Mouse (Mus musculus) cerebellum, postnatal 25 days (tissue): ENCODE results near the gene Gpr171.
"Not testable (repeated sequence)": the region's sequence is repeated elsewhere in the genome, so short reads cannot be mapped to it uniquely, and the experiment has no call there.

ENCODE experiments used
- DNase-seq, 2 experiments: peaks; one replicate each; pipeline ENCODE4 v3.0.0; 2021; ENCODE audit warnings: mixed read lengths in 2 of 2

Gene Gpr171

DNA sequence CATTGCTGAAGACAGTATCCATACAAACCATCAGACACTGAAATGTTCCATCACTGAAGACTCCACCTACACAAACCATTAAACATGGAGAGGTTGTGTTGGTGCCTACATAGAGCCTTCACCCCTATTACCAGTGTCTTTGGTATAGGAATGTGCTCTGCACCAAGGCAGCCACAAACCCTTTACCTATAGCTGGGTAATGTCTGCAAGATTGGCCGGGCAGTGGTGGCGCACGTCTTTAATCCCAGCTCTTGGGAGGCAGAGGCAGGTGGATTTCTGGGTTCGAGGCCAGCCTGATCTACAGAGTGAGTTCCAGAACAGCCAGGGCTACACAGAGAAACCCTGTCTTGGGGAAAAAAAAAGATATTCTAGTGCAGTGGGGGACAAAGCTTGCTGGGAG, 11.7 kb upstream of the Gpr171 start:
- DNase-seq, result not testable (repeated sequence)

DNA sequence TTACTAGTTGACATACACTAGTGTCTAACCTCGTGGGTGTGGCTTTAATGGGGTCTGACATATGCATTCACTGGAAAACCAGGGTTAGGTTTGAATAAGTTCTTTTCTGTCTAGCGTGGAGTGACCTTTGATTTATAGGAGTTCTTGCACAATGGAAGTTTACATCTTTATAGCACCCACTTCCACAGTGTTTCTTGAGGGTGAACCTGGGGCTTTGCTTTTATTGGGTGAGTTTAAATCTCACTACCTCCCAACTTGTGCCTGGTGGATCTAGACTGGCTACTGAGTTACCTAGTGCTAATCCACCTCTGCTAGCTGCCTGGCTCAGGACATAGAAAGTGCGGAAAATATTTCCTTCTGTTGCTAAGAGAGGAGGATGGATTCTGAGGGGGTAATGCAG, 10.3 kb upstream of the Gpr171 start:
- no peak for DNase-seq

DNA sequence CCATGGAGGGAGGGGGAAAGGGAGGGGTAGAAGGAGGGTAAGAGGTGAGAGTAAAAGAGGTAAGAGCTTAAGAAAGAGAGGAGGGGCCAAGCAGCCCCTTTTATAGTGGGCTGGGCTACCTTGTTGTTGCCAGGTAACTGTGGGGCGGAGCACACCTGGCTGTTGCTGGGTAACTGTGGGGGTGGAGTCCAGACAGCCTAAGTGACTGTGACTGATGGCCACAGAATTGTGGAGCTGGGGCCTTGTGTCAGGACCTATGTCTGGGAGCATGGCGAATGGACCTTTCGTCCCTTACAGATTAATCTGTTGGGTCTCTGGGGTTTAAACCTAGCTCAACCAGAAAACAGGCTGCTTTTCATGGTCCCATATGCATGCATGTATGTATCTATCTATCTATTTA, 8.2 kb upstream of the Gpr171 start:
- DNase-seq, result not testable (repeated sequence)

DNA sequence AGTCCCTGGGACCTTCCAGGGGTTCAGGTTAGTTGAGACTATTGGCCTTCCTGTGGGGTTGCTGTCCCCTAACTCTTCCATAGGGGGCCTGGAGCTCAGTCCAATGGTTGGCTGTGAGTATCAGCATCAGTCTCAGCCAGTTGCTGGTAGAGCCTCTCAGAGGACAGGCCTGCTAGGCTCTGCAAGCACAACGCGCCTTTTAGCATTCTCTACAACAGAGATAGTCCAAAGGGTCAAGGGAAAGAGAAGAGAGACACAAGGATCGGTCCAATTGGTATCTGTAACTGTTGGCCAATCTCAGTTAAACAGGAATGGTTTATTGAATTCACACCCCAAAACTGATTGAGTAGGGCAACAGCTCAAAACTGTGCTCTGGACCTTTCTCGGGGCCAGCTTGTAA, 5.8 kb upstream of the Gpr171 start:
- no peak for DNase-seq

DNA sequence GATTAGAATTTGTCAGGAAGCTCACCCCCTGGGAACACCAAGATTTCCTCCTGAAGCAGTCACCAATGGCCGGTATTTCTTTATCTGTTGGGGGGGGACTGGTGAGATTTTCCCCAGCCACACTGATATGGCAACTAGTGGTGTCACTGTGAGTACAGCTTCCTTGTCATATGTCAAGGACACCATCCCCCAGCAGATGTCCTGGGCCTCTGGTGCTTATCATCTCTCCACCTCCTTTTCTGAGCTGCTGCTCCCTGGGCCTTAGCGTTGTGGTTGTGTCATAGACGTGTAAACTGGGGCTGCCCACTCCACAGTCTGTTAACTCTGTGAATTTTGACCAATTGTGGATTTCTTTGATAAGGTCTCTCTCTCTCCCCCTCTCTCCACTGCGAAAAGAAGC, 2.8 kb upstream of the Gpr171 start:
- DNase-seq, result no peak

DNA sequence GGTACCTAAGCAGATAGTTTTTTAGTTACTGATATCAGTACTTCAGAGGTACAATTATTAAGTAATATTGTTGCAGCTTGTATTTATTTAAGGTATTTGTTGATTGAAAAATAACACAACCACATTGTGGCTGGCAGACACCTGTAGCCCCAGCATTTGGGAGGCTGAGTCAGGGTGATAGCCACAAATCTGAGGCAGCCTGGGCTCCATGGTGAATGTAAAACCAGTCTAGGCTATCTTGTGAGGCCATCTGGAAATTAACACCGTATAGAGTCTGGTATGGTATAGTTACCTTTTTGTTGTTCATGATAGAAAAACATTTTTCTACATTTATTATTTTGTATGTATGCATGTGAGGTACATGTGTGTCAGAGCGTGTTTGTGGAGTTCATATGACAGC, 525 bp upstream of the Gpr171 start:
- no peak for DNase-seq

DNA sequence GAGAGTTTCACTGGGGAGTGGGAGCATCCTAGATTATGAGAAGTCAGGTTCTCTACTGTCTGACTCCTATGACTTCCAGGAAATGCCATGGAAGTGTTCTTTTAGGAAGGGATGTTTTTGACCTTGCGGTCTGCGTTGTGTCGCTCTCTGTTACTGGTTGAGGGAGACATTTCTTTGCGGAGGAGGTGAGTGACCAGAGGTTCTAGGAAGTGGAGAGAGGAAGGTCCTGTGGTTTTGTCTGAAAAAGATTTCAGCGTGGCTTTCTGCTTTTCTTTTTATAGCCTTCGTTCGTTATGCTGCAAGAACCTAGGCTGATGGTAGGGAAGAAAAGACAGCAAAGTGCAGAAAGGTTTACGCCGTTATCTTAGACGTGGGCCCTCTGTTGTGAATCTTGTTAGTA, 3.1 kb downstream of the Gpr171 start:
- DNase-seq, result no peak

DNA sequence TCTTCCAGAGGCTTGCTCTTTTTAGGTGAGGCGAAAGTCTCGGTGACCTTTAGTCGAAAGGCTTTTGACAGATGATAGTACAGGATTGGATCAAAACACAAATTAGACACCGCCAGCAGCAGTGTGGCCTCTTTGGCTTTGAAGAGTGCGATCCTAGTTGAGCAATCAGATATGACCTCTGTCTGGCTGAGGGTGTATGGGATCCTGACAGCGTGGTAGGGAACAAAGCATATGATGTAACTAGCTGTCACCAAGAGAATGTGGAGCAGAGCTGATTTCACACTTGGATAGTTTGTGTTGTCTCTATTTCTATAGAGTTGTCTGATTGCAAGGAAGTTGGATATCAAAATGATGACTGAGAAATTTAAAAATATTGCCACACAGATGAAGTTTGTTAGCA, 4.2 kb downstream of the Gpr171 start:
- DNase-seq, result no peak

DNA sequence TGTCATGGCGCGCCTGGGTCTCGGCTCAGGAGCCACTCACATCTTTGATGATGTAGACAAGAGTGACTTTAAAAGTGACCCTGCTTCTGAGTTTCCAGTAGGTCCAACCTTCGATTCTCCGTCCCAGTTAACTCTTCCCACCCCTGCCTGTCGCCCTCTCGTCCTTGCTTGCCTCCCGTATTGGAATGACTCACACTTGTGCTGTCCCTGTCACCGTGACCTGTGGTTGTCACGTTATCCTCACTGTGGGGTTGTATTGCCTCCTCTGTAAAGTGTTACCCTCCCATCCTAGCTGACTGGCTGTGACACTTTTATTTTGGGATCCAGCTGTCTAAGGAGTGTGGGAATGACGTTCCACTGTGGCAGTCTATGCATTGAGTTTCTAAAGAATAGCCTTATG, 8.9 kb downstream of the Gpr171 start:
- no peak for DNase-seq

DNA sequence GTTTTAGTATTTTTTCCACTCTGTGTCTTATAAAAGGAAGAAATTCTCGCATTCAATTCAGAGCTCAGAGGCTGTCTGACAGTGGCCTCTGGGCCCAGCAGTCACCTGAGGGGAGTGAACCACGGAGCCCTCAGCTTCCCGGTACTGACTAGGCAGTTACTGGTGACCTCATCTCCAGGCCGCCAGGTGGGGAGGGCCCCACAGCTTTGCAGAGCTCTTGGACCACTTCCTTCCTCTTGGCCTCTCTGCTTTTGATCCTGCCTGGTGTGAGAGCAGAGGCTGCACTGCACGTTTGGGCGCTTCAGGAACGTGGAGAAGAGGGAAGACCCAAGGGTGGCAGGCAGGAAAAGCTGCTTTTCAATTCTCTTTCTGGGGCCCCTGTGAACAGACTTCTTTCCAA, 20.7 kb downstream of the Gpr171 start:
- peak; percentile 34 to 56 for DNase-seq

DNA sequence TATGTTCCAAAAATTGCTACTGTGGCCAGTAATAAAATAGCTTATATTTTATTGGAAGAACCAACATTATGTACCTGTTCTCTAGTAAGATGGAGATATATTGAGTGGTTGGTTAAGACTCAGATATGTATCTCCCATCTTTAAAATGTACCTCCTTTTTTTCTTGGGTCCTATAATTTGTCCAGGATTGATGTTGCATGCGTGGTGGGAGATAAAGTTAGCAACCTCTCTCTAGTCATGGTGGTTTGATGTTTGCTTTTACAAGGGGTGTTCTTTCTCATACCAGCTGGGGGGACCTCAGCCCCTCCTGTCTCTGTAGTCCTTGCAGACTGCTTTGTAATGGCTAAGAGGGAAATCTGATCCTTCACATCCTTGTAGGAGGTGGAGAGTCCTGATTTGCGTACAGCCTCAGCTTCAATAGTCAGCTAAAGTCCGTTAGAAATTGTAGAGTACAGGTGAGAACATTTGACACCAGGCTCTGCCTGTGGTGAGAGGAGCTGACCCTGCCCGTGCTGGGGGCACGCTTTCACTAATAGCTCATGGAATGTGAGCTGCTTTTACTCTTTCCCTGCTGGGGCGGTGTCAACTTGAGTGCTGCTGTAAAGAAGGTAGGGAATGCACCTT, 21.2 kb downstream of the Gpr171 start:
- DNase-seq, result no peak

DNA sequence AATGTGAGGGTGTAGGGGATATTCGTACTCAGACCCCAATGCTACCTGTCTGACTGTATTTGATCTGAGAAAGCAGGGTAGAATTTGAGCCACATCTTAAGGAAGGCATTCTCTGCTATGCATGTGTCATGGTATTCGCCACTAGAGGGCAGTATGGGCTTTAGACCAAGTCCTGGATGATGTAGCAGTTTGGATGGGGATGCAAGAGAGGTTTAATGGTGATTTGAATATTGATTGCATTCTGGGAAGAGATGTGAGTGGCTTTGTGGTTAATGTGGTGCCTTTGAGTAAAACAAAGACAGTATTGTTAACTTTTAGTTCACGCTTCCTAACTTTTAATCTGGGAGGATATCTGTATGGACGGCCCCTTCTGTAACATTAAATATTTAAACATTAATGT, 22.3 kb downstream of the Gpr171 start:
- DNase-seq, result peak; percentile 30 to 69

DNA sequence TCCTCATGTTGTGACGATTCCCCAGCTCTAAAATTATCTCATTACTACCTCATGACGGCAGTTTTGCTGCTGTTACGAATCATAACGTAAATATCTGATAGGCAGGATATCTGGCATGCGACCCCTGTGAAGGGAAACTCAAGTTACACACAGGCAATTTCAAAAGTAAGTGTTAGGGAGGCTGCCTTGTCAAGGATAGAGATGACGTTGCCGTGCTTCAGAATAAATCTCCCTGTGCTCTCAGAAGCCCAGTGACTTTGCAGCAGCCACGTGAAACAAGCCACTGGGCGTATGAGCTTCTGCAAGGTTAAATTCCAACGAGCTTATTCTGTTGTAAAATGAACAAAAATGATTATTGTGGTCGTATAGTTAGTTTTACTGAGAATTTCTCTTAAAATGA, 23.0 kb downstream of the Gpr171 start:
- DNase-seq, result no peak

DNA sequence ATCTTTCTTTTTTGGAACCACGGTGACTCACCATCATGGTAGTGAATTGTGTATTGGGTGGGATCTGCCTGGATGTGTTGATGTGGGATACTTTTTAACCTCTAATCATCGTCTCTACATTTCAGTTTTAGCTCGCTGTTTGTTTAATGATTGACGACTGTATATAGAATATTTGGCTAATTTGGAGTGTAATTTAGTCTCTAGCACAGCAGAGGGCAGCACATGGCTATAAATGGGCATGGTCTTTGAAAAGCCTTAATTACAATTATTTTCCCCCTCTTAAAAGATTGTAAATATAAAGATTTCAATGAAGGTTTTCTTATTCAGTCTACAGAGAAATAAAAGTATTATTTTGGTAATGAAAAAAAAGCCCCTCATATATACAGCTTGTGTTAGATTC, 24.3 kb downstream of the Gpr171 start:
- DNase-seq, result peak in 1 of 2 experiments; percentile 31

DNA sequence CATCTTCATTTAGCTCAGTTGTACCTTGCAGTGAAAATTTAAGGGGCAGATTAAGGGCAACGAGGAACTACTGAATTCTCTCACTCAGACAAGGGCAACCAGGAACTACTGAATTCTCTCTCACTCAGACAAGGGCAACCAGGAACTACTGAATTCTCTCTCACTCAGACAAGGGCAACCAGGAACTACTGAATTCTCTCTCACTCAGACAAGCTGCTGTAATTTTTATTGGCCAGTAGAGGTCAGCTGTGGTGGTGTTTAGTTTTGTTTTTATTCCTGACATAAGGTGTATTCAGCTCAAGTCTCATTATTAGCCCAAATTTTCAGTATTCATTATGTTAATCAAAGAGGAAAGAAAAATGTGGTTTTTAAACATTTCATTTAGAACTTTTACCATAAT, 32.5 kb downstream of the Gpr171 start:
- DNase-seq, result not testable (repeated sequence)

DNA sequence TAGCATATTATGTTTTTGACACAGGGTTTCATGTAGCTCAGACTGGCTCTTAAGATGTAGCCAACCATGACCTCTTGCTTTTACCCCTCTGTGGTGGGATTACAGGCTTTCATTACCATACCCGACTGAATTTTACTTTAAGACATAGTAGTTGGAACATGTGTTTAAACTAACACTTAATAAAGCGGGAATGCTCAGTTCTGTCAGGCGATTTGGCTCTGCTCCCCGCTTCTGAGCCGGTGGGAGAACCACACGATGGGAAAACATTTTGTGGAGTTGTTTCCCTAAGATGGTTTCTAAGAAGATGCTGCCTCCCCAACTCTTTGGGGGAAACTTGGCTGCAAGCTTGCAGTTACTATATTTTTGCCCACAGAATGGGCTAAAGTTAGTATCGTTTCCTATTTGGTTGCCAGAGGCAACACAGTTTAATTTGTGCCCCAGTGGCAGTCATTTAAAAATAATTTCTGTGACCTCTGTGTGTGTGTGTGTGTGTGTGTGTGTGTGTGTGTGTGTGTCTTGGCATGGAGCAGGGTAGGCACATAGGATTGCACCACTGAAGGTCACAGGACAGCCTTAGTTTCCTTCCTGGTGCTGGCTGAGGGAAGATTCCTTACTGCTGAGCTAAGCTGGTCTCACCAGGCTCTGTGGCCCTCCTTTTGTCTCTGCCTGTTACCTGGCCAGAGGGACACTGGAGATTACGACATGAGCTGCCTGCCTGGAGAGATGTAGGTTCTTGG, 34.9 kb downstream of the Gpr171 start:
- no peak for DNase-seq

DNA sequence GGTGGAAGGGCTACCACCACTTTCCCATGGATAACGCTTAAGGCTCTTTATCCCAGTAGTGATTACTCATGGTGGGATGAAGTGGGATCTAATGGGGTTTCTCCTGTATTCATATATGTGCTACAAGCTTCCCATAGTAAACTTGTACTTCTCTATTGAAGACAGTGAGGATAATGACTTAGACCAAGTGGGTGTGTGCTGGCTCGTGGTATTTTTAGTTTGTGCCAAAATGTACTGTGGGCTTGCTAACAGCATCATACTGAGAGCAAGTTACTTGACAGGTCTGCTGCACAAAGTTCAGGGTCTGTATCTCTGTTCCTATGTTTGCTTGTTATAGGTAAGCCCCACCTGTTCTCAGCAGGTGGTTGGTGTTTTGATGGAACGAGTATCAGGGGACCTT, 35.7 kb downstream of the Gpr171 start:
- no peak for DNase-seq

DNA sequence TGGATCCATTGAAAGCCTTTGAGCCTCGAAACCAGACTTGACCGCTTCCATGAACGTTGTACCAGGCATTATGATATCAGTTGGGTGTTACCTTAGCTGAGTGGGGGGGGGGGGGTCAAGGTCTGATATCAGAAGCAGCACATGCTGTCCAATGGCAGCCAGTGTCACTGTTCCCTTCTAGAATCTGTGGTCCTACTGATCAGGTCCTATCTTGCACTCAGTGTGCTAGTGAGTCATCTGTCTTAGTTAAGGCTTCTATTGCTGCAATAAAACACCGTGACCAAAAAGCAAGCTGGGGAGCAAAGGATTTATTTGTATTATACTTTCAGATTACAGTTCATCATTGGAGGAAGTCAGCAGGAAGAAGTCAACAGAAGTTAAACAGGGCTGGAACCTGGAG, 38.2 kb downstream of the Gpr171 start:
- DNase-seq, result no peak

DNA sequence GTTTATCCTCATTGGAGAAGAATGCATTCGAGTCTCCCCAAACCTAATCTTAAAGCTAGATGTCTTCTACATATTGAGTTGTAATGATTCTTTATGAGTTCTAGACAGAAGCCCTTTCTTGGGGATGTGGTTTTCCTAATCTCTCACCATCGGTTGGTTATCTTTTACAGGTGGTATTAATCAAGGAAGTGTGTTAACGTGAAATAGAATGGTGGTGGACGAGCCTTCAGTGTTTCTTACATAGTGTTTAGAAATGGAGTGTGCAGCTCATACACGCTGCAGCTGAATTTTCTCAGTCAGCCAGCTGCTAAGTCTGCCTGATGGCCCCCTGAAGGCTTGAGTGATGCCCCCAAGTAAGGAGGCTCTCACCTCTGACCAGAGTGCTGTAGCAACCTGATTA, 39.5 kb downstream of the Gpr171 start:
- DNase-seq, result no peak

DNA sequence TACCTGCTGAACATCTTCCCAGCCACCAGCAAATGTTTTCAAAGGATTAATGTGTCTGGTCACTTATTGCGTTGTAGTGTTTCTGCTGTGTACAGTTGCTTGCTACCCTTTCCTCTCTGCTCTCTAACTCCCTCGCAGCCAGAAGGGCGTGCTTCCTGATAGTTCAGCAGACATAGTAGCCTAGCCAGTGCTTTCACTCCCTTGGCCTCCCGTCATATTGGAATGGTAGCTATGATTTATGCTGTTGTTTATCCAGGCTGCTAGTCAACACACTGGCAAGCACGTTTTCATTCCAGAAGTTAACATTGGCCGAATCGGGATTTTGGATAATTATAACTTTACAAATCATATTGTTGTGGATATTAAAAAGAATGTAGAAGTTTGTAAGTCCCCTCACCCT, 41.5 kb downstream of the Gpr171 start:
- no peak for DNase-seq

DNA sequence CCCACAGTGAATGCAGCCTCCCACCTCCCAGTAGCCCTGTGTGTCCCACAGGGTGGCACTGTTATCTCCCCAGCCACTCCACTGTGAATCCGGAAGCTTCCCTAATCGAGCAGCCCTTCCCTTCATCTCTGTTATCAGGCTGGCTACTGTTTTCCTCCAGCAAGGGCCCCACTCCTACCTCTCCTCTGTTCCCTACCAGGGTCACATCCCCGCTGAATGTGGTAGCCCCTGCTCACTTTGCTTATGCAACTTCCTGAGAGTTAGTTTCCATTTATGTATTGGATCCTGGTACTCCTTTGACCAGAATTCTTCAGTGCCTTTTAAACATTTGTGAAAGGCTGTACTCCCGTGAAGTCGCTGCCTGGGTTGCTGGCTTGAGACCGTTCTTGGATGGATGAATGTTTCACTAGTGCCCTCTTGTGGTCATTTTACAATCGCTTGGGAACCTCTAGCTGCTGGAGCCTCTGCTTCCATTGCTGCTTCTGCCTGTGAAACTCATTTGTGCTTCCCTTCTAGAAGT, 42.5 kb downstream of the Gpr171 start:
- DNase-seq, result peak; percentile 68 to 81

DNA sequence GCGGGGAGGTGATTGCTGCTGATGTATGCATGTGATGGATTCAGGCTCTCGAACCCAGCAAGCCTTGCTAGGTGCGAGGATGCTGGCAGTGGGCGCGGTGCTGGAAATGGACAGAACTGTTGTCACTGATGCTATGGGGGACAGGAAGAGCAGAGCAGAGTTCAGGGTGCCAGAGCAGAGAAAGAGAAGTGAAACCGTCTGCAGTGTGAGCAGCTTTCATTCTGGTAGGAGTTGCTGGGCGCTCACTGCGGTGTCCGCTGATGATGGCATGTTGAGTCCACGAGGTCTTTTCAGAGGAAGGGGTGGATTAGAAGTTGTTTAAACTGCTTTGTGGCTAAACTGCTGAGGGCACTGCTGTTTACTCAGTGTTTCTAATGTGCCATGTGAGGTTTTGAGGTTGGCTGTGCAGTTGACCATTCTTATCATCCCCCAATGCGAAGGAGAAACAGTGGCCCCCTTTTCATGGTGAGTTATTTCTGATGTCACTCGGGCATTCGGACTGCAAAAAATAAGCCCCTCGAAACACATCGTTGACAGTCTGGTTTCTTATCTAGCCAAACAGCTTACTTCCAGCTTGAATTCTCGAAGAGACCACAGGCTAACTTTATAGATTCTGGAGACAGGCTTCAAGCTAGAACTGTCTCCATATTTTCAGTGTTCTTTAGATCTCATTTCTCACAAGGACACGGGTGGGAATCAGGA, 46.6 kb downstream of the Gpr171 start:
- no peak for DNase-seq
